Mouse (Mus musculus): Measurements from ENCODE around the gene Phospho2. TPM values are rescaled to one million over a fixed set of nuclear protein-coding genes. Genes with fewer than 3 reads are reported as not detected.

Phospho2 gene
- polyA plus RNA-seq, 1 experiment: 87.1 TPM

DNA sequence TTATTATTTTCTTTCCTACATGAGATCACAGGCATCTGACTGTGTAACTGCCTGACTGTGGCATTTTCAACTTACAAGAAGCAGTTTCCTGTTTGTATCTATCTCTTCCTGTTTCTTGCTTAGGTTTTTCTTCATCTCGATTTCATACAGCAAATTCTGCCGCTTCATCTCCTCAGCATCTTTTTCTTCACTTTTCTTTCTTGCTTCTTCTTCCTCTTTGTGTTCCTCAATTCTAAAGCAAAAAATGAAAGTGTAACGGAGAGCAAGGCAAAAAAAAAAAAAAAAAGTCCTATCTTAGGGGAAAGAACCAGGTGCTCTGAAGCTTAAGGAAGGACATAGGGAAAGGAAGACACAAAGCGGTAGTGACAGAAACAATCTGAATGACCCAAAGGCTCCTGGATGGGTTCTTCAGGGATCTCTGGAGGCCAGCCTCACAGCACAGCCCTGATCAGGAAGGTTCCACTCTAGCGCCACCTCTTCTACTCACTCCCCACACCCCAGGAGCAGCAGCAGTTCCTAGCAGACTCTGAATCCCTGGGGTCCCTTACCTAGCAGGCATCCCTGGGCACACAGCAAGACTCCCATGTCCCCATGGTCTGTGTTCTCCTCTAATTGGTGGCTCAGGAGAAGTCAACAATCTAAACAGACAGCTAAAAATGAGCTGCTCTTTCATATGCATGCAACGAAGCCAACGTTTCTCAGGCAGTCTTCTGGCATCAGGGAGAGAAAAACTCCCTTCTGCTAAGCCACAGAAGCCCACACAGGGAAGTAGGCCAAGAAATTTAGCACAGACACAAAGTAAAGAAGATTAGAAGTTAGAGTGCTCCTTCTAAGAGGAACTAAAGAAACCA, 11.2 kb upstream of the Phospho2 start:
- DNase-seq: peak; percentile 62
- Histone ChIP-seq H3K27ac (ENCODE audit: control insufficient read depth, insufficient read depth, low read length) (peak overlapping the region; percentile 90), H3K27me3 (ENCODE audit: control insufficient read depth, insufficient read depth, low read length) (no peaks in the 10 kb centered on the region), H3K4me1 (replicated peaks; ENCODE audit: control insufficient read depth, insufficient read depth, low read length) (peaks cover 11% of the 10 kb centered on the region), H3K36me3 (ENCODE audit: control insufficient read depth, insufficient read depth, low read length) (peaks cover 4% of the 10 kb centered on the region; the same call in 1 of the 2 replicates), H3K4me3 (ENCODE audit: control insufficient read depth, insufficient read depth, low read length) (peak overlapping the region; percentile 3; the same call in 1 of the 2 replicates)
- 16% methylated on average over 7 of the region's 7 CpGs for WGBS
- TF ChIP-seq CTCF (IDR thresholded peaks at IDR 0.05; ENCODE audit: borderline replicate concordance, control insufficient read depth, extremely low read depth, insufficient read depth, low read length, poor library complexity) (no peak), POLR2A (IDR thresholded peaks at IDR 0.05; ENCODE audit: control insufficient read depth, extremely low read depth, insufficient read depth, low read length, poor library complexity) (no peak)

DNA sequence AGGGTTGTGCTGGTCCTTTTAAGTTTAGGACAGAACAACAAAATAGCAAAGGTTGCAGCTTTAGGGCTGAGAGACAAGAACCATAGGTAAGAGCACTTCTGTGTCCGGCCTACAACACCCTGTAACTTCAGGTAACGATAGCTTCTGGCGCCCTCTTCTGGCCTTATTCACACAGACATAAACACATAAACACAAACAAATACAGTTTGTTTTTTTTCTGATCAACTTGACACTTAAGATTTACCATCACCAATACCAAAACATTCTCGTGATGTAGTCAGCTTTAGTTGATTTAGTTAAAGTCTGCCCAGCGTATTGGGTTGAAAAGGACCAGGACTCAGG, 10.6 kb upstream of the Phospho2 start:
- Histone ChIP-seq H3K4me1 (replicated peaks; ENCODE audit: control insufficient read depth, insufficient read depth, low read length) (peaks cover 11% of the 10 kb centered on the region), H3K4me3 (ENCODE audit: control insufficient read depth, insufficient read depth, low read length) (no peak overlapping the region), H3K27ac (ENCODE audit: control insufficient read depth, insufficient read depth, low read length) (peak overlapping the region; percentile 90; the same call in 1 of the 2 replicates), H3K27me3 (ENCODE audit: control insufficient read depth, insufficient read depth, low read length) (no peaks in the 10 kb centered on the region), H3K36me3 (ENCODE audit: control insufficient read depth, insufficient read depth, low read length) (peaks cover 4% of the 10 kb centered on the region; the same call in 1 of the 2 replicates)
- peak; percentile 64 for DNase-seq
- TF ChIP-seq POLR2A (IDR thresholded peaks at IDR 0.05; ENCODE audit: control insufficient read depth, extremely low read depth, insufficient read depth, low read length, poor library complexity) (no peak), CTCF (IDR thresholded peaks at IDR 0.05; ENCODE audit: borderline replicate concordance, control insufficient read depth, extremely low read depth, insufficient read depth, low read length, poor library complexity) (no peak)
- 63% methylated on average over 5 of the region's 5 CpGs for WGBS

DNA sequence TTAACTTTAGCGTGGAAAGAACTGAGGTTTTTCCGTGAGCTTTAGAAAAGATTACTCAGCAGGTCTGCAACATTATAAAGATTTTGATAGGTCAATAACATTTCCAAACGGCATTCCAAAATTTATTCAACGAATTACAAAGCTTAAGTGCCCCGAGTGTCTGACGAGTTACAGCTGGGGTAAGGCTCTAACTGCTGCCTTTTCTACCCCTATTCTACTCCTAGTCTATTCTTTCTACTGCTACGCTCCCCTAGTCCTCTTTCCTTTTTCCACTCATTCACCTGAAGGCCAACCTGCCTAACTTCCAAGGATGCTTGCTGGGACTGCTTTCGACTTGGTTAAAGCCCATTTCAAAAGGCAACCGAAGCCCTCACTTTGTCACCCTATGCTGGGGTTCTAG, 449 bp upstream of the Phospho2 start:
- Histone ChIP-seq H3K27ac (ENCODE audit: control insufficient read depth, insufficient read depth, low read length) (no peak overlapping the region), H3K36me3 (ENCODE audit: control insufficient read depth, insufficient read depth, low read length) (no peaks in the 10 kb centered on the region; the same call in 1 of the 2 replicates), H3K27me3 (ENCODE audit: control insufficient read depth, insufficient read depth, low read length) (no peaks in the 10 kb centered on the region), H3K4me1 (replicated peaks; ENCODE audit: control insufficient read depth, insufficient read depth, low read length) (peaks cover 5% of the 10 kb centered on the region), H3K4me3 (ENCODE audit: control insufficient read depth, insufficient read depth, low read length) (peak overlapping the region; percentile 73)
- TF ChIP-seq CTCF (IDR thresholded peaks at IDR 0.05; ENCODE audit: borderline replicate concordance, control insufficient read depth, extremely low read depth, insufficient read depth, low read length, poor library complexity) (no peak), POLR2A (IDR thresholded peaks at IDR 0.05; ENCODE audit: control insufficient read depth, extremely low read depth, insufficient read depth, low read length, poor library complexity) (no peak)
- DNase-seq: no peak
- WGBS: 34% methylated on average over 9 of the region's 9 CpGs

- DNase-seq: peak; percentile 89
- WGBS: under 1% methylated on average over 10 of the region's 10 CpGs
- TF ChIP-seq CTCF (IDR thresholded peaks at IDR 0.05; ENCODE audit: borderline replicate concordance, control insufficient read depth, extremely low read depth, insufficient read depth, low read length, poor library complexity) (peak; percentile 57; the same call in 1 of the 2 replicates), POLR2A (IDR thresholded peaks at IDR 0.05; ENCODE audit: control insufficient read depth, extremely low read depth, insufficient read depth, low read length, poor library complexity) (no peak)
- H3K27me3 ChIP-seq (ENCODE audit: control insufficient read depth, insufficient read depth, low read length): no peaks in the 10 kb centered on the region
- no peak overlapping the region for H3K27ac ChIP-seq (ENCODE audit: control insufficient read depth, insufficient read depth, low read length)
- H3K4me1 ChIP-seq (replicated peaks; ENCODE audit: control insufficient read depth, insufficient read depth, low read length): peaks cover 5% of the 10 kb centered on the region
- H3K4me3 ChIP-seq (ENCODE audit: control insufficient read depth, insufficient read depth, low read length): no peak overlapping the region; the same call in 1 of the 2 replicates
- peaks cover 7% of the 10 kb centered on the region for H3K36me3 ChIP-seq (ENCODE audit: control insufficient read depth, insufficient read depth, low read length)
Measured at GRCm38 (mm10) chr2:69790285-69790684, 862 bp downstream of the Phospho2 start.

DNA sequence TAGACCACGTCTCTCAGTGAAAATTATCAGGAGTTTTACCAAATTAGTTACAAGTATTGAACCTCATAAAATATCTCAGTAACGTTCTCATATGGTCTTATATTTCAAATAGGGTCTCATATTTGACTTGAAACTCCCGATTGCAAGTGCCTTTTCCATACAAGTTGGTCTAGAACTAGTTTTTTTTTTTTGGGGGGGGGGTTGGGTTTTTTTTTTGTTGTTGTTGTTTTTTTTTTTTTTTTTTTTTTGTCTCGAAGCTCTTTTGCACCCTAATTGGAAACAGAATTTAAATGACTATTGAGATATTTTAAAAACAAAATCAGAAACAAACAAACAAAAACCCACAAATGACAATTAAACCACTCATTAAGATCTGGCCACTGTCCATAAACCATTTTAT, 1.3 kb downstream of the Phospho2 start:
- no peak overlapping the region for H3K4me3 ChIP-seq (ENCODE audit: control insufficient read depth, insufficient read depth, low read length)
- no peak for DNase-seq

DNA sequence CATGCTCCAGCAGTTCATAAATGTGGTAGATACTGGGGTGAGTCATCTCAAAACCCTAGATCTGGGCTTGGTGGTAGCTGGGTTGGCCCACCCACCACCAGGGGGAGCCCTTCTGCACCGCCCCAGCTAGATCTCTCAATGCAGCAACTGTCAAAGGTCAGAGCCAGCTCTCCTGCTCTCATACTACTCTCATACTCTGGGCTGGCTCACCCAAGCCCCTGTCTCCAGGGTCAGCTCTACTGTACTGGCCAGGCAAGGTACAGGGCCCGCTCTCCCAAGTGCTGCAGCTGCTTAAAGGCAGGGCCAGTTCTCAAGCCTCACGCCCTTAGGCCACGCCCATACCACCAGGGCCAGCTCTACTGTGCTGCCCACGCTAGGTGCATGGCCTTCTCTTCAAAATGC, 13.5 kb downstream of the Phospho2 start:
- Histone ChIP-seq H3K4me1 (replicated peaks; ENCODE audit: control insufficient read depth, insufficient read depth, low read length) (no peaks in the 10 kb centered on the region), H3K27ac (ENCODE audit: control insufficient read depth, insufficient read depth, low read length) (no peak overlapping the region), H3K36me3 (ENCODE audit: control insufficient read depth, insufficient read depth, low read length) (no peaks in the 10 kb centered on the region), H3K4me3 (ENCODE audit: control insufficient read depth, insufficient read depth, low read length) (no peak overlapping the region), H3K27me3 (ENCODE audit: control insufficient read depth, insufficient read depth, low read length) (no peaks in the 10 kb centered on the region)
- WGBS: 62% methylated on average over 5 of the region's 5 CpGs
- TF ChIP-seq POLR2A (IDR thresholded peaks at IDR 0.05; ENCODE audit: control insufficient read depth, extremely low read depth, insufficient read depth, low read length, poor library complexity): no peak
- peak; percentile 95 for TF ChIP-seq CTCF (IDR thresholded peaks at IDR 0.05; ENCODE audit: borderline replicate concordance, control insufficient read depth, extremely low read depth, insufficient read depth, low read length, poor library complexity)
- DNase-seq: peak; percentile 80

More for the DNA sequence above, 1.3 kb downstream of the Phospho2 start:
- peaks cover 11% of the 10 kb centered on the region for H3K36me3 ChIP-seq (ENCODE audit: control insufficient read depth, insufficient read depth, low read length)
- no peak for TF ChIP-seq POLR2A (IDR thresholded peaks at IDR 0.05; ENCODE audit: control insufficient read depth, extremely low read depth, insufficient read depth, low read length, poor library complexity)
- no peak for TF ChIP-seq CTCF (IDR thresholded peaks at IDR 0.05; ENCODE audit: borderline replicate concordance, control insufficient read depth, extremely low read depth, insufficient read depth, low read length, poor library complexity)
- no peak overlapping the region for H3K27ac ChIP-seq (ENCODE audit: control insufficient read depth, insufficient read depth, low read length)
- WGBS: 72% methylated on average over 4 of the region's 4 CpGs
- H3K27me3 ChIP-seq (ENCODE audit: control insufficient read depth, insufficient read depth, low read length): no peaks in the 10 kb centered on the region
- peaks cover 5% of the 10 kb centered on the region for H3K4me1 ChIP-seq (replicated peaks; ENCODE audit: control insufficient read depth, insufficient read depth, low read length)
